Mouse (Mus musculus): ENCODE measurements at regions not wholly inside any gene's neighbourhood (a gene's known extent, or its start where the extent isn't known, plus 50 kb on each side); places are given as distances from the start of the nearest gene placed in this dataset.

- WGBS: 80% methylated on average over 5 of the region's 5 CpGs
Measured at GRCm38 (mm10) chr3:148659024-148659423, 331.3 kb downstream of the Adgrl2 start.

GRCm38 (mm10) chr3:148658368-148658767 is 332.0 kb downstream of the Adgrl2 start:
- H3K27ac ChIP-seq (ENCODE audit: insufficient read depth, low read depth, low read length): no peak overlapping the region
- TF ChIP-seq CTCF (IDR thresholded peaks at IDR 0.05; ENCODE audit: extremely low read depth, insufficient read length, insufficient replicate concordance, low read depth, low read length): no peak
- TF ChIP-seq POLR2A (IDR thresholded peaks at IDR 0.05; ENCODE audit: low read depth, low read length): no peak
- no peaks in the 10 kb centered on the region for H3K27me3 ChIP-seq (ENCODE audit: control insufficient read depth, insufficient read depth, low read length)
- 85% methylated on average over 8 of the region's 8 CpGs for WGBS
- H3K4me3 ChIP-seq (ENCODE audit: low read depth, low read length): no peak overlapping the region
- H3K36me3 ChIP-seq (ENCODE audit: control insufficient read depth, insufficient read depth, low read length): no peaks in the 10 kb centered on the region
- H3K4me1 ChIP-seq (ENCODE audit: control insufficient read depth, insufficient read depth, insufficient read length, low read length): no peaks in the 10 kb centered on the region

More at GRCm38 (mm10) chr3:148659024-148659423, 331.3 kb downstream of the Adgrl2 start:
- Histone ChIP-seq H3K4me3 (ENCODE audit: low read depth, low read length) (no peak overlapping the region), H3K27me3 (ENCODE audit: control insufficient read depth, insufficient read depth, low read length) (no peaks in the 10 kb centered on the region), H3K36me3 (ENCODE audit: control insufficient read depth, insufficient read depth, low read length) (no peaks in the 10 kb centered on the region), H3K4me1 (ENCODE audit: control insufficient read depth, insufficient read depth, insufficient read length, low read length) (no peaks in the 10 kb centered on the region), H3K27ac (ENCODE audit: insufficient read depth, low read depth, low read length) (no peak overlapping the region)
- TF ChIP-seq POLR2A (IDR thresholded peaks at IDR 0.05; ENCODE audit: low read depth, low read length): no peak
- TF ChIP-seq CTCF (IDR thresholded peaks at IDR 0.05; ENCODE audit: extremely low read depth, insufficient read length, insufficient replicate concordance, low read depth, low read length): no peak

GRCm38 (mm10) chr3:148656187-148656586 is 334.2 kb downstream of the Adgrl2 start:
- H3K36me3 ChIP-seq (ENCODE audit: control insufficient read depth, insufficient read depth, low read length): no peaks in the 10 kb centered on the region
- WGBS: 89% methylated on average over 7 of the region's 7 CpGs
- H3K4me1 ChIP-seq (ENCODE audit: control insufficient read depth, insufficient read depth, insufficient read length, low read length): no peaks in the 10 kb centered on the region
- no peak overlapping the region for H3K27ac ChIP-seq (ENCODE audit: insufficient read depth, low read depth, low read length)
- H3K27me3 ChIP-seq (ENCODE audit: control insufficient read depth, insufficient read depth, low read length): no peaks in the 10 kb centered on the region
- H3K4me3 ChIP-seq (ENCODE audit: low read depth, low read length): no peak overlapping the region
- TF ChIP-seq POLR2A (IDR thresholded peaks at IDR 0.05; ENCODE audit: low read depth, low read length) (no peak), CTCF (IDR thresholded peaks at IDR 0.05; ENCODE audit: extremely low read depth, insufficient read length, insufficient replicate concordance, low read depth, low read length) (no peak)

- no peaks in the 10 kb centered on the region for H3K36me3 ChIP-seq (ENCODE audit: control insufficient read depth, insufficient read depth, low read length)
- H3K27me3 ChIP-seq (ENCODE audit: control insufficient read depth, insufficient read depth, low read length): no peaks in the 10 kb centered on the region
- WGBS: 59% methylated on average over 8 of the region's 8 CpGs
- H3K27ac ChIP-seq (ENCODE audit: insufficient read depth, low read depth, low read length): no peak overlapping the region
- no peaks in the 10 kb centered on the region for H3K4me1 ChIP-seq (ENCODE audit: control insufficient read depth, insufficient read depth, insufficient read length, low read length)
- TF ChIP-seq POLR2A (IDR thresholded peaks at IDR 0.05; ENCODE audit: low read depth, low read length) (no peak), CTCF (IDR thresholded peaks at IDR 0.05; ENCODE audit: extremely low read depth, insufficient read length, insufficient replicate concordance, low read depth, low read length) (no peak)
- H3K4me3 ChIP-seq (ENCODE audit: low read depth, low read length): no peak overlapping the region
Measured at GRCm38 (mm10) chr3:148650241-148650640, 340.1 kb downstream of the Adgrl2 start.

- H3K36me3 ChIP-seq (ENCODE audit: control insufficient read depth, insufficient read depth, low read length): no peaks in the 10 kb centered on the region
- 83% methylated on average over 5 of the region's 5 CpGs for WGBS
Measured at GRCm38 (mm10) chr3:148644924-148645323, 345.4 kb downstream of the Adgrl2 start.

GRCm38 (mm10) chr3:148641581-148641980 is 348.8 kb downstream of the Adgrl2 start:
- WGBS: 72% methylated on average over 3 of the region's 3 CpGs
- no peak overlapping the region for H3K4me3 ChIP-seq (ENCODE audit: low read depth, low read length)
- H3K4me1 ChIP-seq (ENCODE audit: control insufficient read depth, insufficient read depth, insufficient read length, low read length): no peaks in the 10 kb centered on the region
- H3K36me3 ChIP-seq (ENCODE audit: control insufficient read depth, insufficient read depth, low read length): no peaks in the 10 kb centered on the region
- no peaks in the 10 kb centered on the region for H3K27me3 ChIP-seq (ENCODE audit: control insufficient read depth, insufficient read depth, low read length)
- TF ChIP-seq CTCF (IDR thresholded peaks at IDR 0.05; ENCODE audit: extremely low read depth, insufficient read length, insufficient replicate concordance, low read depth, low read length) (no peak), POLR2A (IDR thresholded peaks at IDR 0.05; ENCODE audit: low read depth, low read length) (no peak)
- no peak overlapping the region for H3K27ac ChIP-seq (ENCODE audit: insufficient read depth, low read depth, low read length)

More at GRCm38 (mm10) chr3:148644924-148645323, 345.4 kb downstream of the Adgrl2 start:
- no peaks in the 10 kb centered on the region for H3K27me3 ChIP-seq (ENCODE audit: control insufficient read depth, insufficient read depth, low read length)
- TF ChIP-seq CTCF (IDR thresholded peaks at IDR 0.05; ENCODE audit: extremely low read depth, insufficient read length, insufficient replicate concordance, low read depth, low read length): no peak
- TF ChIP-seq POLR2A (IDR thresholded peaks at IDR 0.05; ENCODE audit: low read depth, low read length): no peak
- H3K4me3 ChIP-seq (ENCODE audit: low read depth, low read length): no peak overlapping the region
- no peaks in the 10 kb centered on the region for H3K4me1 ChIP-seq (ENCODE audit: control insufficient read depth, insufficient read depth, insufficient read length, low read length)
- H3K27ac ChIP-seq (ENCODE audit: insufficient read depth, low read depth, low read length): no peak overlapping the region

GRCm38 (mm10) chr3:148640680-148641101 is 349.7 kb downstream of the Adgrl2 start:
- Histone ChIP-seq H3K27me3 (ENCODE audit: control insufficient read depth, insufficient read depth, low read length) (no peaks in the 10 kb centered on the region), H3K36me3 (ENCODE audit: control insufficient read depth, insufficient read depth, low read length) (no peaks in the 10 kb centered on the region), H3K4me3 (ENCODE audit: low read depth, low read length) (no peak overlapping the region), H3K4me1 (ENCODE audit: control insufficient read depth, insufficient read depth, insufficient read length, low read length) (no peaks in the 10 kb centered on the region), H3K27ac (ENCODE audit: insufficient read depth, low read depth, low read length) (no peak overlapping the region)
- 61% methylated on average over 3 of the region's 3 CpGs for WGBS
- TF ChIP-seq CTCF (IDR thresholded peaks at IDR 0.05; ENCODE audit: extremely low read depth, insufficient read length, insufficient replicate concordance, low read depth, low read length): no peak
- no peak for TF ChIP-seq POLR2A (IDR thresholded peaks at IDR 0.05; ENCODE audit: low read depth, low read length)
